Mouse (Mus musculus): ENCODE measurements around the gene Acta2. TPM values are rescaled to one million over a fixed set of nuclear protein-coding genes. Genes with fewer than 3 reads are reported as not detected.

Acta2 gene
- total and polyA plus RNA-seq, 3 experiments: 0.13 to 0.31 TPM; not detected in 1

- TF ChIP-seq CHD2 (IDR thresholded peaks at IDR 0.05; ENCODE audit: low read length) (no peak), BHLHE40 (IDR thresholded peaks at IDR 0.05; ENCODE audit: low read depth, low read length) (no peak), GABPA (IDR thresholded peaks at IDR 0.05; ENCODE audit: insufficient replicate concordance, low read depth, low read length) (no peak), JUND (conservative IDR thresholded peaks at IDR 0.05; ENCODE audit: low read depth, low read length) (no peak), MYC (IDR thresholded peaks at IDR 0.05; ENCODE audit: low read depth, low read length) (no peak), CHD1 (IDR thresholded peaks at IDR 0.05; ENCODE audit: low read depth, low read length) (no peak), EP300 (IDR thresholded peaks at IDR 0.05; ENCODE audit: low read length) (no peak), CTCF (conservative IDR thresholded peaks at IDR 0.05 in 1 of 2, IDR thresholded peaks at IDR 0.05 in 1 of 2; ENCODE audit: low read depth in 2 of 2, low read length in 2 of 2) (no peak), MXI1 (IDR thresholded peaks at IDR 0.05; ENCODE audit: low read depth, low read length) (no peak), E2F4 (IDR thresholded peaks at IDR 0.05; ENCODE audit: insufficient replicate concordance, low read depth, low read length) (no peak)
- Histone ChIP-seq H3K9me3 (replicated peaks; ENCODE audit: low read length) (no peaks in the 10 kb centered on the region), H3K9ac (ENCODE audit: insufficient read depth, low read depth) (peak overlapping the region; percentile 83), H3K79me2 (replicated peaks; ENCODE audit: control insufficient read depth, extremely low read depth, insufficient read depth, poor library complexity, severe bottlenecking) (peaks cover 70% of the 10 kb centered on the region), H3K27me3 (replicated peaks) (no peaks in the 10 kb centered on the region), H3K36me3 (replicated peaks in 1 of 2; ENCODE audit: control insufficient read depth in 1 of 2, insufficient read depth in 1 of 2, low read length in 1 of 2) (peaks cover 0 to 7% of the 10 kb centered on the region in 2 experiments), H3K27ac (ENCODE audit: insufficient read depth, low read depth) (peak overlapping the region; percentile 85), H3K4me1 (ENCODE audit: control insufficient read depth in 1 of 2, insufficient read depth in 2 of 2) (peaks cover 19 to 78% of the 10 kb centered on the region in 2 experiments), H3K4me3 (replicated peaks in 1 of 3; ENCODE audit: low read depth in 2 of 3, low read length in 2 of 3, poor library complexity in 1 of 3) (no peak overlapping the region), H3K4me2 (ENCODE audit: insufficient read depth, low read depth, poor library complexity, severe bottlenecking) (peak overlapping the region; percentile 77)
- dilution Hi-C loops (cut with MboI; ENCODE audit: extremely low pct_ligation_motif_present, extremely low pct_unique_long_range_greater_than_20kb, low sequenced_read_pairs): no loop called here
- in situ Hi-C loops (cut with MboI; ENCODE audit: low pct_ligation_motif_present, low pct_unique_long_range_greater_than_20kb, low sequenced_read_pairs): no loop called here
- no peak for DNase-seq (ENCODE audit: extremely low read depth)
These were observed 57.3 kb downstream of the Acta2 start for GRCm38 (mm10) chr19:34198066-34198465.

- H3K4me1 ChIP-seq (ENCODE audit: control insufficient read depth in 1 of 2, insufficient read depth in 2 of 2): peaks cover 13 to 65% of the 10 kb centered on the region in 2 experiments
- no peak for DNase-seq (ENCODE audit: extremely low read depth)
- H3K27ac ChIP-seq (ENCODE audit: insufficient read depth, low read depth): peak overlapping the region; percentile 57; the same call in 1 of the 2 replicates
- H3K79me2 ChIP-seq (replicated peaks; ENCODE audit: control insufficient read depth, extremely low read depth, insufficient read depth, poor library complexity, severe bottlenecking): peaks cover 63% of the 10 kb centered on the region
- in situ Hi-C loops (cut with MboI; ENCODE audit: low pct_ligation_motif_present, low pct_unique_long_range_greater_than_20kb, low sequenced_read_pairs): no loop called here
- peaks cover 0 to 7% of the 10 kb centered on the region in 2 experiments for H3K36me3 ChIP-seq (replicated peaks in 1 of 2; ENCODE audit: control insufficient read depth in 1 of 2, insufficient read depth in 1 of 2, low read length in 1 of 2)
- peak overlapping the region; percentile 78; the same call in 1 of the 2 replicates for H3K9ac ChIP-seq (ENCODE audit: insufficient read depth, low read depth)
- peak overlapping the region in 2 of 3 experiments; percentile 28 to 36 for H3K4me3 ChIP-seq (replicated peaks in 1 of 3; ENCODE audit: low read depth in 2 of 3, low read length in 2 of 3, poor library complexity in 1 of 3)
- dilution Hi-C loops (cut with MboI; ENCODE audit: extremely low pct_ligation_motif_present, extremely low pct_unique_long_range_greater_than_20kb, low sequenced_read_pairs): no loop called here
- H3K27me3 ChIP-seq (replicated peaks): no peaks in the 10 kb centered on the region
- no peak for TF ChIP-seq NELFE (IDR thresholded peaks at IDR 0.05; ENCODE audit: low read depth, low read length)
- no peak for TF ChIP-seq TBP (conservative IDR thresholded peaks at IDR 0.05; ENCODE audit: low read depth, low read length)
- no peak for TF ChIP-seq EP300 (IDR thresholded peaks at IDR 0.05; ENCODE audit: low read length)
- no peak for TF ChIP-seq CHD1 (IDR thresholded peaks at IDR 0.05; ENCODE audit: low read depth, low read length)
- no peak for TF ChIP-seq ZMIZ1 (IDR thresholded peaks at IDR 0.05; ENCODE audit: low read depth, low read length)
- TF ChIP-seq RCOR1 (conservative IDR thresholded peaks at IDR 0.05; ENCODE audit: low read depth, low read length): no peak
- no peak for TF ChIP-seq BHLHE40 (IDR thresholded peaks at IDR 0.05; ENCODE audit: low read depth, low read length)
- TF ChIP-seq RAD21 (IDR thresholded peaks at IDR 0.05; ENCODE audit: low read depth, low read length): no peak
- no peak for TF ChIP-seq JUN (IDR thresholded peaks at IDR 0.05; ENCODE audit: insufficient read depth, low read depth, low read length)
- no peak for TF ChIP-seq IRF4 (IDR thresholded peaks at IDR 0.05; ENCODE audit: low read depth, low read length)
- TF ChIP-seq KAT2A (IDR thresholded peaks at IDR 0.05; ENCODE audit: insufficient replicate concordance, low read length): no peak
- peak overlapping the region; percentile 79 for H3K4me2 ChIP-seq (ENCODE audit: insufficient read depth, low read depth, poor library complexity, severe bottlenecking)
- H3K9me3 ChIP-seq (replicated peaks; ENCODE audit: low read length): no peaks in the 10 kb centered on the region
These were observed 60.4 kb downstream of the Acta2 start for GRCm38 (mm10) chr19:34195031-34195430.

Measured in CH12.LX (cell line).